Comparison of ENCODE assay signal across 7 mouse cellular contexts in the genomic region with DNA sequence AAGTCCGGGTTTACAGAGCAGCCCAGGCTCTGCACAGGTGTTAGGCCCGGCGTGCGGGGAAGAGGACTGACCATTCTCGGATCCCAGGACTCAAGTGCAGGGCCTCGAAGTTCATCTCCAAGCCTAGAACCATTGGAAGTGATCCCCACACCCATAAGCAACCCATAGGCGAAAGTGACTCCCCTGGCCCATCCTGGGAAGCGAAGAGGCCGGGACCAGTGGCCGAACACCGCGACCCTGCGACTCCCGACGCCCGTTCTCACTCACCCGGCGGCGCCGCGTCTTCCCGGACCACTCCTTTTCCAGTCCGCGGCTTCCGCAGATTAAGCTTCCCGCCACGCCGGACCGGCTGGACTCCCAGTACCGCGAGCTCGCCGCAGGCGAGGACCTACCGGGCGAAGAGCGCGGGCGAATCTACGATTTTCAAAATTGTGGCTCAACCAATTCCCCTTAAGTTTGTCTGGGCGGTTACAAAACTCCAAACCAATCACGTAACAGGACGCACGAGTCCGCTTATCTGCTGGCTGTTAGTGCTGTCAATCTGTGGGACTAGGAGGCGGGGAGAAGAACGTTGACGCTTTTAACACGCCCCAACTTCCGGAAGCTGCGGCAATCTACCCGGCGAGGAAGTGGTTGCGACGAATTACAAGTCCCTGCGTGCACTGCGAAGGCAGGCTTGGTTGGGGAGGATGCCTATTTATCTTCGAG. TPM values are rescaled to one million over a fixed set of nuclear protein-coding genes. Genes with fewer than 3 reads are reported as not detected.
DNase-seq lines count a peak whose midpoint lies in the region; ATAC-seq and TF ChIP-seq lines count a peak whose summit lies in the region.

A gene (minus strand): TSS at position 480 of the 708 bp plus-strand sequence.

- no peak for TF ChIP-seq CTCF in intestine, postnatal 0 days (IDR thresholded peaks at IDR 0.05; ENCODE audit: low read depth)
- no peak for TF ChIP-seq CTCF in small intestine, adult 2 months (IDR thresholded peaks at IDR 0.05; ENCODE audit: extremely low read depth, insufficient read length, insufficient replicate concordance, low read depth, low read length)

- TF ChIP-seq POLR2A in small intestine, adult 2 months (IDR thresholded peaks at IDR 0.05; ENCODE audit: low read depth, low read length): peak; percentile 95

- no peaks in the 10 kb centered on the region for H3K9me3 ChIP-seq in embryonic facial prominence, embryonic 10.5 days
- H3K9me3 ChIP-seq in intestine, postnatal 0 days (ENCODE audit: control insufficient read depth): no peaks in the 10 kb centered on the region
- no peaks in the 10 kb centered on the region for H3K9me3 ChIP-seq in midbrain, embryonic 12.5 days

- intact Hi-C loops in left cerebral cortex, postnatal 4 days (cut with DNase I): no loop called here

- peaks cover 30% of the 10 kb centered on the region for H3K36me3 ChIP-seq in embryonic facial prominence, embryonic 10.5 days (replicated peaks)
- peaks cover 14% of the 10 kb centered on the region; the same call in 1 of the 2 replicates for H3K36me3 ChIP-seq in intestine, postnatal 0 days (ENCODE audit: control insufficient read depth, insufficient read depth)
- peaks cover 13% of the 10 kb centered on the region for H3K36me3 ChIP-seq in midbrain, embryonic 12.5 days
- H3K36me3 ChIP-seq in small intestine, adult 2 months (ENCODE audit: control insufficient read depth, insufficient read depth, low read length): no peaks in the 10 kb centered on the region

- peaks cover 27% of the 10 kb centered on the region for H3K4me1 ChIP-seq in embryonic facial prominence, embryonic 10.5 days
- H3K4me1 ChIP-seq in intestine, postnatal 0 days (replicated peaks; ENCODE audit: control insufficient read depth, insufficient read depth, low read length): peaks cover 8% of the 10 kb centered on the region; the same call in 1 of the 2 replicates
- H3K4me1 ChIP-seq in midbrain, embryonic 12.5 days: peaks cover 25% of the 10 kb centered on the region
- peaks cover 11% of the 10 kb centered on the region; the same call in 1 of the 2 replicates for H3K4me1 ChIP-seq in small intestine, adult 2 months (ENCODE audit: control insufficient read depth, insufficient read depth, insufficient read length, low read length)

- peak within 1 kb of the TSS; percentile 92 for H3K27ac ChIP-seq in embryonic facial prominence, embryonic 10.5 days (replicated peaks)
- peak within 1 kb of the TSS; percentile 75 for H3K27ac ChIP-seq in intestine, postnatal 0 days (ENCODE audit: low read depth, low read length)
- peak within 1 kb of the TSS; percentile 84 for H3K27ac ChIP-seq in midbrain, embryonic 12.5 days (replicated peaks)
- peak within 1 kb of the TSS; percentile 94 for H3K27ac ChIP-seq in small intestine, adult 2 months (ENCODE audit: insufficient read depth, low read depth, low read length)

- H3K4me2 ChIP-seq in intestine, postnatal 0 days (replicated peaks; ENCODE audit: low read depth): peak within 1 kb of the TSS; percentile 81
- peak within 1 kb of the TSS; percentile 82 for H3K4me2 ChIP-seq in midbrain, embryonic 12.5 days (replicated peaks)

- H3K27me3 ChIP-seq in embryonic facial prominence, embryonic 10.5 days (replicated peaks; ENCODE audit: low read depth, poor library complexity, severe bottlenecking): no peaks in the 10 kb centered on the region
- H3K27me3 ChIP-seq in intestine, postnatal 0 days (replicated peaks; ENCODE audit: control insufficient read depth, insufficient read depth, low read length): no peaks in the 10 kb centered on the region
- H3K27me3 ChIP-seq in midbrain, embryonic 12.5 days: no peaks in the 10 kb centered on the region
- H3K27me3 ChIP-seq in small intestine, adult 2 months (ENCODE audit: control insufficient read depth, insufficient read depth, low read length): no peaks in the 10 kb centered on the region

- peak within 1 kb of the TSS; percentile 60 for H3K9ac ChIP-seq in intestine, postnatal 0 days (ENCODE audit: low read depth, low read length)
- H3K9ac ChIP-seq in midbrain, embryonic 12.5 days (replicated peaks): peak within 1 kb of the TSS; percentile 77

- ATAC-seq in intestine, postnatal 0 days: peak; percentile 97
- peak; percentile 98 for ATAC-seq in midbrain, embryonic 12.5 days (ENCODE audit: low FRiP score, low read depth)

- DNase-seq in adrenal gland, postnatal 10 days: peak; percentile 93
- peak; percentile 95 for DNase-seq in embryonic facial prominence, embryonic 10.5 days (ENCODE audit: low spot score)
- peak; percentile 98 for DNase-seq in gonadal fat pad, adult 2 months (ENCODE audit: low read depth)
- DNase-seq in left cerebral cortex, postnatal 4 days: peak; percentile 92

- WGBS in embryonic facial prominence, embryonic 10.5 days: under 1% methylated on average over 58 of the region's 58 CpGs
- under 1% methylated on average over 58 of the region's 58 CpGs for WGBS in intestine, postnatal 0 days
- under 1% methylated on average over 54 of the region's 58 CpGs for WGBS in midbrain, embryonic 12.5 days
- under 1% methylated on average over 58 of the region's 58 CpGs for WGBS in small intestine, adult 2 months

- peak within 1 kb of the TSS; percentile 92 for H3K4me3 ChIP-seq in embryonic facial prominence, embryonic 10.5 days
- peak within 1 kb of the TSS; percentile 77 for H3K4me3 ChIP-seq in intestine, postnatal 0 days (ENCODE audit: low read depth, low read length)
- peak within 1 kb of the TSS; percentile 57 for H3K4me3 ChIP-seq in midbrain, embryonic 12.5 days
- H3K4me3 ChIP-seq in small intestine, adult 2 months (ENCODE audit: low read depth, low read length): peak within 1 kb of the TSS; percentile 82

RNA-seq across cellular contexts. Expression of the gene that starts here (rescaled TPM):
- total RNA-seq in adrenal gland, postnatal 10 days (2021): 10 to 100 TPM; 25.4 to 42.4 TPM
- polyA plus RNA-seq in embryonic facial prominence, embryonic 10.5 days (2016; fragmentation: Nextera tagmentation; extraction: Ambion mirVana): 159 and 169 TPM in 2 replicates
- polyA plus RNA-seq in gonadal fat pad, adult 2 months (2012; rRNA removed): 5.1 and 5.6 TPM in 2 replicates
- polyA plus RNA-seq in intestine, postnatal 0 days (2015; fragmentation: Nextera tagmentation; extraction: Ambion mirVana): 22.9 and 24.3 TPM in 2 replicates
- 10 to 100 TPM; 27.2 to 30.8 TPM for total RNA-seq in left cerebral cortex, postnatal 4 days (2021)
- polyA plus RNA-seq in midbrain, embryonic 12.5 days (2016; fragmentation: Nextera tagmentation; extraction: Ambion mirVana): 118 and 121 TPM in 2 replicates
- 7.7 and 20.4 TPM in 2 replicates for polyA plus RNA-seq in small intestine, adult 2 months (2012; rRNA removed)

Comparison
In these comparisons a context has a peak if more than half of its experiments do, and no peak if none do; other contexts are left out.
1. Peak in every context shown above with its lines: DNase-seq, ATAC-seq, H3K4me3 ChIP-seq and H3K27ac ChIP-seq.